19 mouse cellular contexts compared by ENCODE assay signal in the genomic region with DNA sequence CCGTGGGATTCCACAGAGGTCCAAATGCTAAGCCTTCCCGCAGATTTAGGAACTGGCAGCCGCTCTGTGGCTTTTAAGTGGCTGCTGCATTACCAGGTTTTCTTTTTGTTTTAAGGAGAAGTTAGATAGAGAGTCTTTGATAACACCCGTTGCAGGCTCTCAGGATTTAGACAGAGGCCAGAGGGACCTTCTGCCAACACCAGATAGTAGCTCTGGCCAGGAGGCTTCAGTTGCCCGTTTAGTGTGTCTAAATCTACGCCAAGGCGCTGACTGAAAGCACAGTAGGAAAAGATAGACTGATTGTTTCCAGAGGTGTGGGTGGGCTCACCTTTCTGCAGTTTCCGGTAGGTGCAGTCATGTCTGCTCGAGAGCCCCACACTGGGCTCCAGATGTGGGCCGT. TPM values are rescaled to one million over a fixed set of nuclear protein-coding genes. Genes with fewer than 3 reads are reported as not detected.
DNase-seq lines count a peak whose midpoint lies in the region; ATAC-seq lines count a peak whose summit lies in the region.
"Had no signal": no experiment of that assay in that cellular context is flagged by ENCODE, and none has a peak within 500 bp of the region (broad histone marks: within the 10 kb centered on the region; RNA-seq: fewer than 3 reads in every experiment).

No protein-coding gene starts in this region.

- no peaks in the 10 kb centered on the region for H3K27me3 ChIP-seq in midbrain, embryonic 11.5 days (ENCODE audit: control insufficient read depth, insufficient read depth, low read length)
- no peaks in the 10 kb centered on the region for H3K27me3 ChIP-seq in midbrain, embryonic 14.5 days (ENCODE audit: control insufficient read depth, insufficient read depth, low read length)
- H3K27me3 ChIP-seq in liver, embryonic 12.5 days (replicated peaks): no peaks in the 10 kb centered on the region
- H3K27me3 ChIP-seq in kidney, embryonic 15.5 days: no peaks in the 10 kb centered on the region
- H3K27me3 ChIP-seq: forebrain, embryonic 12.5 days; limb, embryonic 12.5 days had no signal

- intact Hi-C loops in heart, postnatal 25 days (cut with DNase I): no loop called here

- H3K4me1 ChIP-seq in midbrain, embryonic 11.5 days (ENCODE audit: control insufficient read depth, insufficient read depth, low read length): peaks cover 6% of the 10 kb centered on the region; the same call in 1 of the 2 replicates
- peaks cover 10% of the 10 kb centered on the region for H3K4me1 ChIP-seq in midbrain, embryonic 14.5 days (ENCODE audit: control insufficient read depth, insufficient read depth, low read length)
- H3K4me1 ChIP-seq in liver, embryonic 12.5 days: peaks cover 59% of the 10 kb centered on the region
- peaks cover 25% of the 10 kb centered on the region for H3K4me1 ChIP-seq in kidney, embryonic 15.5 days

- H3K27ac ChIP-seq in midbrain, embryonic 11.5 days (ENCODE audit: low read depth, low read length): no peak overlapping the region
- no peak overlapping the region for H3K27ac ChIP-seq in midbrain, embryonic 14.5 days (replicated peaks; ENCODE audit: low read depth, low read length)
- peak overlapping the region; percentile 63; the same call in 1 of the 2 replicates for H3K27ac ChIP-seq in liver, embryonic 12.5 days
- no peak overlapping the region for H3K27ac ChIP-seq in kidney, embryonic 15.5 days
- H3K27ac ChIP-seq: embryonic facial prominence, embryonic 10.5 days; forebrain, embryonic 12.5 days; hindbrain, embryonic 14.5 days; limb, embryonic 12.5 days; midbrain, embryonic 10.5 days had no signal

- H3K4me3 ChIP-seq in midbrain, embryonic 11.5 days (ENCODE audit: low read depth, low read length): no peak overlapping the region
- no peak overlapping the region for H3K4me3 ChIP-seq in midbrain, embryonic 14.5 days (replicated peaks; ENCODE audit: low read depth, low read length)
- no peak overlapping the region for H3K4me3 ChIP-seq in liver, embryonic 12.5 days
- H3K4me3 ChIP-seq in kidney, embryonic 15.5 days (replicated peaks): no peak overlapping the region
- H3K4me3 ChIP-seq: embryonic facial prominence, embryonic 10.5 days; forebrain, embryonic 12.5 days; limb, embryonic 12.5 days; midbrain, embryonic 10.5 days had no signal

- 92% methylated on average over 10 of the region's 10 CpGs for WGBS in midbrain, embryonic 11.5 days
- 88% methylated on average over 10 of the region's 10 CpGs for WGBS in midbrain, embryonic 14.5 days
- WGBS in liver, embryonic 12.5 days (ENCODE audit: insufficient replicate concordance): 30% methylated on average over 10 of the region's 10 CpGs
- WGBS in kidney, embryonic 15.5 days: 90% methylated on average over 10 of the region's 10 CpGs

- no peak overlapping the region for H3K9ac ChIP-seq in midbrain, embryonic 11.5 days (ENCODE audit: low read length)
- H3K9ac ChIP-seq in midbrain, embryonic 14.5 days (replicated peaks; ENCODE audit: low read length): no peak overlapping the region
- peak overlapping the region; percentile 40; the same call in 1 of the 2 replicates for H3K9ac ChIP-seq in liver, embryonic 12.5 days
- no peak overlapping the region for H3K9ac ChIP-seq in kidney, embryonic 15.5 days
- H3K9ac ChIP-seq: forebrain, embryonic 12.5 days; hindbrain, embryonic 14.5 days; limb, embryonic 12.5 days had no signal

- DNase-seq in heart, adult 11 months: peak; percentile 45
- no peak for DNase-seq in heart, postnatal 25 days (ENCODE audit: low spot score)
- peak; percentile 17 for DNase-seq in midbrain, embryonic 11.5 days (ENCODE audit: low spot score, missing footprints)
- no peak for DNase-seq in midbrain, embryonic 14.5 days
- no peak for DNase-seq in urinary bladder, postnatal 4 days (ENCODE audit: low spot score in 2 of 2)
- DNase-seq: adrenal gland, adult 8-10 months; cerebellum, postnatal 14 days; kidney, adult 18-20 months; kidney, postnatal 4 days; thymus, postnatal 4 days had no signal

- no peak overlapping the region for H3K4me2 ChIP-seq in midbrain, embryonic 11.5 days
- H3K4me2 ChIP-seq in midbrain, embryonic 14.5 days (ENCODE audit: low read length): no peak overlapping the region
- H3K4me2 ChIP-seq in liver, embryonic 12.5 days: peak overlapping the region; percentile 44
- H3K4me2 ChIP-seq in kidney, embryonic 15.5 days: no peak overlapping the region
- H3K4me2 ChIP-seq: forebrain, embryonic 12.5 days; hindbrain, embryonic 14.5 days; limb, embryonic 12.5 days had no signal

- H3K36me3 ChIP-seq in midbrain, embryonic 11.5 days (ENCODE audit: control insufficient read depth, insufficient read depth, low read length): peaks cover 8% of the 10 kb centered on the region; the same call in 1 of the 2 replicates
- peaks cover 31% of the 10 kb centered on the region for H3K36me3 ChIP-seq in midbrain, embryonic 14.5 days (ENCODE audit: control insufficient read depth, insufficient read depth, low read length)
- H3K36me3 ChIP-seq in liver, embryonic 12.5 days: peaks cover 67% of the 10 kb centered on the region
- peaks cover 67% of the 10 kb centered on the region for H3K36me3 ChIP-seq in kidney, embryonic 15.5 days

- ATAC-seq in midbrain, embryonic 11.5 days (ENCODE audit: low FRiP score): no peak
- ATAC-seq in midbrain, embryonic 14.5 days (ENCODE audit: low FRiP score, low TSS enrichment): no peak
- peak; percentile 74 for ATAC-seq in liver, embryonic 12.5 days
- no peak for ATAC-seq in kidney, embryonic 15.5 days (replicated peaks; ENCODE audit: low FRiP score)
- ATAC-seq: lung, postnatal 0 days had no signal

- no peaks in the 10 kb centered on the region for H3K9me3 ChIP-seq in midbrain, embryonic 11.5 days (ENCODE audit: control insufficient read depth, low read length)
- no peaks in the 10 kb centered on the region for H3K9me3 ChIP-seq in midbrain, embryonic 14.5 days (ENCODE audit: control insufficient read depth, low read length)
- no peaks in the 10 kb centered on the region for H3K9me3 ChIP-seq in liver, embryonic 12.5 days (replicated peaks)
- H3K9me3 ChIP-seq in kidney, embryonic 15.5 days (replicated peaks): no peaks in the 10 kb centered on the region
- H3K9me3 ChIP-seq: embryonic facial prominence, embryonic 10.5 days; forebrain, embryonic 12.5 days; limb, embryonic 12.5 days; midbrain, embryonic 10.5 days had no signal

RNA-seq across cellular contexts. Expression of a gene that starts 5.5 kb away (rescaled TPM):
- total RNA-seq in heart, postnatal 25 days (2021): 10 to 100 TPM; 20.5 to 22.8 TPM
- polyA plus RNA-seq in midbrain, embryonic 11.5 days (2014; fragmentation: Nextera tagmentation; extraction: Ambion mirVana): 66.3 and 68.4 TPM in 2 replicates
- polyA plus RNA-seq in midbrain, embryonic 14.5 days (2014; fragmentation: Nextera tagmentation; extraction: Ambion mirVana): 43.2 and 46.0 TPM in 2 replicates
- 60.1 TPM in 2 replicates for polyA plus RNA-seq in liver, embryonic 12.5 days (2016; fragmentation: Nextera tagmentation; extraction: Ambion mirVana)
- polyA plus RNA-seq in kidney, embryonic 15.5 days (2015; fragmentation: Nextera tagmentation; extraction: Ambion mirVana): 106 and 107 TPM in 2 replicates

RNA-seq across cellular contexts. Expression of a gene that starts 19.3 kb away (rescaled TPM):
- 100 to 1,000 TPM; 195 to 221 TPM for total RNA-seq in heart, postnatal 25 days (2021)
- 143 and 153 TPM in 2 replicates for polyA plus RNA-seq in midbrain, embryonic 11.5 days (2014; fragmentation: Nextera tagmentation; extraction: Ambion mirVana)
- 132 and 142 TPM in 2 replicates for polyA plus RNA-seq in midbrain, embryonic 14.5 days (2014; fragmentation: Nextera tagmentation; extraction: Ambion mirVana)
- polyA plus RNA-seq in liver, embryonic 12.5 days (2016; fragmentation: Nextera tagmentation; extraction: Ambion mirVana): 174 and 179 TPM in 2 replicates
- polyA plus RNA-seq in kidney, embryonic 15.5 days (2015; fragmentation: Nextera tagmentation; extraction: Ambion mirVana): 171 and 186 TPM in 2 replicates

RNA-seq across cellular contexts. Expression of a gene that starts 50.5 kb away (rescaled TPM):
- total RNA-seq in heart, postnatal 25 days (2021): under 1 TPM in 1 of 2 experiments, not detected in 1; 0.20 TPM
- polyA plus RNA-seq in midbrain, embryonic 11.5 days (2014; fragmentation: Nextera tagmentation; extraction: Ambion mirVana): 56.2 and 60.8 TPM in 2 replicates
- polyA plus RNA-seq in midbrain, embryonic 14.5 days (2014; fragmentation: Nextera tagmentation; extraction: Ambion mirVana): 5.1 and 8.3 TPM in 2 replicates
- 45.3 and 47.4 TPM in 2 replicates for polyA plus RNA-seq in liver, embryonic 12.5 days (2016; fragmentation: Nextera tagmentation; extraction: Ambion mirVana)
- 39.0 and 42.7 TPM in 2 replicates for polyA plus RNA-seq in kidney, embryonic 15.5 days (2015; fragmentation: Nextera tagmentation; extraction: Ambion mirVana)
- total RNA-seq: gastrocnemius, adult 8-10 months had no signal

RNA-seq across cellular contexts. Expression of a gene that starts 55.7 kb away (rescaled TPM):
- total RNA-seq in heart, postnatal 25 days (2021): under 1 TPM; 0.64 to 0.70 TPM
- polyA plus RNA-seq in midbrain, embryonic 11.5 days (2014; fragmentation: Nextera tagmentation; extraction: Ambion mirVana): 1.4 and 2.6 TPM in 2 replicates
- polyA plus RNA-seq in midbrain, embryonic 14.5 days (2014; fragmentation: Nextera tagmentation; extraction: Ambion mirVana): 0.58 and 2.0 TPM in 2 replicates
- 6.4 and 6.8 TPM in 2 replicates for polyA plus RNA-seq in liver, embryonic 12.5 days (2016; fragmentation: Nextera tagmentation; extraction: Ambion mirVana)
- 6.3 and 8.0 TPM in 2 replicates for polyA plus RNA-seq in kidney, embryonic 15.5 days (2015; fragmentation: Nextera tagmentation; extraction: Ambion mirVana)

Comparison
In these comparisons a context has a peak if more than half of its experiments do, and no peak if none do; other contexts are left out.
1. DNase-seq: peak in heart, adult 11 months (single experiment) and midbrain, embryonic 11.5 days (single experiment); none in heart, postnatal 25 days (single experiment), midbrain, embryonic 14.5 days (single experiment) and urinary bladder, postnatal 4 days (0 of 2).